Mouse (Mus musculus) frontal cortex, postnatal 36 days (tissue): ENCODE measurements at regions not wholly inside any gene's neighbourhood (a gene's known extent, or its start where the extent isn't known, plus 50 kb on each side); places are given as distances from the start of the nearest gene placed in this dataset.
A peak's percentile ranks its signal among the peaks of the same experiment; 100 is the strongest.
"Not testable (repeated sequence)": the region's sequence is repeated elsewhere in the genome, so short reads cannot be mapped to it uniquely, and the experiment has no call there.

Source experiments
- DNase-seq, 2 experiments: peaks; one replicate each; pipeline ENCODE4 v3.0.0; 2022; ENCODE audit warnings: low spot score in 2 of 2

- DNase-seq: no peak
Measured at GRCm38 (mm10) chr5:78075203-78075602, 667.4 kb upstream of the Igfbp7 start.

DNA sequence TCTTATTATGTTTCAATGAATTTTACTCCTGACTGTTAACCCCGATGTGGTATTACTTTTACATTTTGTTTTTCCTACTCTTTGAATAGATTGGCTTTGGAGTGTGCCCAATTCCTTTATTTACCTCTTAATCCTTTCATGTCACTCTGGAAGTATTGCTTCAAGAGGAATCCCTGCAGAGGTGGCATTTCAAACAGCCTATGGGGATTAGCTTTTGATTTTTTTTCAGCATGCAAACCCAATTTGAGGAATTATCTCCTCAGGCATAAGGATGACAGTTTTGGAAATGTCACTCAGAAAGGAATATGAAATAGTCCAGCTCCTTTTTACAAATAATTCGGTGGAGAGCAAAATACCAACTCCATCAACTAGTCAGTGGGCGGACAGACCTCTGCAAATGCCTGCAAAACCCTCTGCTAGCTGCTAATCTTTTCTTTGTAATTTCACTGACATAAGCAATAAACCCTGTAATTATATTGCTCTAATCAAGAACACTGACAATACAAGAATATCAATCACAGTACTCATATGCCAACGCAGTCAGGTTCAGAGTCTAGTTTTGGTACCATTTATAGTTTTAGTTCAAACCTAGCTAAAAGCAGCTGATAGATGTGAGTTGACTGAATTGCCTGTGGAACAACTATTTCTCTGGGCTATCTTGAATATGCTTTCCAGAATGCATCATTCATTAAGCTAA lies 624.9 kb upstream of the Igfbp7 start:
- DNase-seq: no peak

- DNase-seq: no peak
Measured at GRCm38 (mm10) chr5:78017523-78017922, 609.7 kb upstream of the Igfbp7 start.

DNA sequence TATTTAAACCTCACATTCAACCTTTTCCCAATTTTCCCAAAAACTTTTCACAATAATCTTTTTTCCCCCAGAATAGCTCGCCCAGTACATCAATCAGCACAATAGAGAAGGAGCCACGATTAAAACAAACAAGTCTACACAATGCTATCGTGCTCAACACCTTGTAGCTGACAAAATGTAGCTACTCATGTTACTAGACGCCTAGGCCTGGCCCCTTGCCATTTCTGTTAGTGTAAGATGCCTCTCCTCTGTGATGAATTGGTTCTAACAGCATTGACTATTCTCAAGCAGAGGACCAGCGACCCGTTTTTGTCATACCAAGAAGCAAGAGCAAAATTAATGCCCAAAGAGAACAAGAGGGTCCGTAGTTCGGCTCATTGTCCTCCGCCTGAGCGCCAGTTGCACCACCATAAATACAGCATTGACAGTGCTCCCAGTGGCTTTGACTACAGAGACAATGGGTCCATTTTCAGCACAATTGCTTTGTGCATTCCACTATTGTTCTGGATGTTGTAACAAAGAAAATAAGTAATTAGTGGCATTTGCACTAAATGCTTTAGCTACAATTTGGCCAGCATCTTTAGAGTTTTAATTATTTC lies 578.7 kb upstream of the Igfbp7 start:
- no peak for DNase-seq

DNA sequence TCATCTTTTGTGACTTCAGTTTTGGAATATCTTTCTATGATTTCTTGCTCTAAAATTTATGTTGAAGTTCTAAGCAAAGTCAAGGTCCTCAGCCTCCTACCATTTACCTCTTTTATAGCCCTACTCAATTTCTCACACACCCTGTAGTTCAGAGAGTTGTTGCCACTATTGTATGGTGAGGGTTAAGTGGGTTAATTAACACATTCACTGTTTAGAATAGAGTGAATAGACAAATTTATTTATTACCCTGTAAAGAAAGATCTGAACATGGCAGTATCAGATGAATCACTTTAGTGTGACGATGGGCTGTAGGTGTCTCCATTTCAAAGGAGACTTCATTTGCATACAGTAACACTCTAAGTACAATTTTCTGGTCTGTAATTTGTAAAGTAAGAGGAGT lies 577.4 kb upstream of the Igfbp7 start:
- no peak for DNase-seq

GRCm38 (mm10) chr5:77940021-77940420 lies 532.2 kb upstream of the Igfbp7 start:
- not testable (repeated sequence) for DNase-seq

DNA sequence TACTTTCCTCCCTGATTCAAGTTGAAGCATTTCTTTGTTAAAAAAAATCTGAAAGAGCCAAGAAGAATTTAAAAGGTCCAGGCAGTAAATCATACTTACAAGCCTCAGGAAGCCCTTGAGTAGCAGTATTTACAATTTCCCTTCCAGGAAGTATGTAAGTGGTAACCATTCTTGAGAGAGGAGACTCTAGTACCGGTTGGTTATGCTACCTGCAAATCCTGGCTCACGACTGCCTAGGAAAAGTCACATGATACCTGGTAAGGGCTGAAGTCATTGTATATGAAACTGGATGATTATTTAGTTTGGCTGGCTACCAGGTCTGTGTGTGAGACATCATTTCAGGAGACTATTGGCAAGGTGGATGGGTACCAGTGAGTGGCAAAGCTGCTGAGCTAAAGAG lies 524.0 kb upstream of the Igfbp7 start:
- no peak for DNase-seq

- DNase-seq: no peak
Measured at GRCm38 (mm10) chr5:77921186-77921585, 513.3 kb upstream of the Igfbp7 start.

DNA sequence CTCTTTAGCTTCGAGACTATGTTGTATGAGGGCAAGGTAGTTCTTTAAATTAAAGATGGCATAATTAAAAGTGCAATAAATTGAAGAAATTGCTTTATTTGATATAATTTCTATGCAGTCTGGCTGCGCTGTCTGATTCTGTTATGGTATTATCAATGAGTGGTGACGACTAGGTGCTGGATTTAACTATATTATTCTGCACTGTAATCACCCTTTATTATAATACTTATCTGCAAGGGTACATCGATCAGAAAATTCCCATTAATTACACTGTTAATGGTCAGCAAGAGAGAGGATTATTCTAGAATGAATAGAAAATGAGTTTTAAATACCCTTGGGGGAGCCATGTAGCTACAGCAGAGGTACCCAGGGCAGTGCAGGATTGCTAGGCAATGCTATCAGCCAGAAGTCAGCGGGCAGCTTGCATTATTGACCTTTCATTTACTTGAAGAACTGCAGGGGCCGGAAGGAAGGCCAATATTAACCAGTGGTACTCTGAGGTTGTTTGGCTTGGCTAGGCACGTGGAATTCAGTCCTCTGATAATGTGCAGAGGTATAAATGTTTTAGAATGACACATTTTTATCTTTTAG lies 509.3 kb upstream of the Igfbp7 start:
- DNase-seq: no peak

GRCm38 (mm10) chr5:77916375-77916774 lies 508.5 kb upstream of the Igfbp7 start:
- no peak for DNase-seq

DNA sequence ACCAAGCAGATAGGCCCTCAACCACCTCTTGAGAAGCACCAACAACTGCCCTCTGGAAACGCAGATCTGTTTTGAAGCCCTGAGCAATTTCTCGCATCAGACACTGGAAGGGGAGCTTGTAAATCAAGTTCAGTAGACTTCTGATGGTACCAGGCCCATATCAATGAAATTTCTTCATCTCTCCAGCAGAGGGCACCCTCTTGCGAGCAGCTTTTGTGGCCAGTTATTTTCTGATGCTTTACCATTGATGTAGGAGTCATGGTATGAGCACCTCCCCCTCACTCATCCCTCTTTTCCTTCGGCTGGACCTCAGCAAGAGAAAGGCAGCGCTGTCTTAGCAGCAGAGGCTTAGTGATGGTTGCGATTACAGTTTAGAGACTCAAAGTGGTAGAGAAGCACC lies 501.4 kb upstream of the Igfbp7 start:
- peak in 1 of 2 experiments; percentile 18 for DNase-seq

GRCm38 (mm10) chr5:77892024-77892423 lies 484.2 kb upstream of the Igfbp7 start:
- DNase-seq: not testable (repeated sequence)

GRCm38 (mm10) chr5:77888534-77888933 lies 480.7 kb upstream of the Igfbp7 start:
- DNase-seq: peak; percentile 30 to 80

DNA sequence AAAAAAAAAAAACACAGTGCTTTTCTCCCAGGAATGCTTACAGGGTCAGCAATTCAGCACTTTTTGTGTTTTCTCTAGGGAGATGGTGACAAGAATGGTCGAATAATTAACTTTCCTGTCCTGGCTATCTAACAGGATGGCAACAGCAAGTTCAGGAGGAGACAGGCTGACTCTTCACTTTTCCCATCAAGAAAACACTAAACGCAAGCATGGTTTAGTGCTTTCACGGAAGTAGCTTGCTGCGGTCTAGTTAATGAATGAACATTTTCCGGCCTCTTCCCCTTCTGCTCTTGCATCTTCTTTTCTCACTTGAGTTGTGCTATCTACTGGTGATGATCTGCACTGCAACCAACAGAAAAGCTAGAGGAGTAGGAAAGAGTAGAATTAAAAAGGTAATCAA lies 463.6 kb upstream of the Igfbp7 start:
- DNase-seq: no peak

- no peak for DNase-seq
Measured at GRCm38 (mm10) chr5:77865342-77865741, 457.5 kb upstream of the Igfbp7 start.

- no peak for DNase-seq
Measured at GRCm38 (mm10) chr5:77855191-77855590, 447.4 kb upstream of the Igfbp7 start.

GRCm38 (mm10) chr5:77853999-77854784 lies 446.4 kb upstream of the Igfbp7 start:
- DNase-seq: no peak

DNA sequence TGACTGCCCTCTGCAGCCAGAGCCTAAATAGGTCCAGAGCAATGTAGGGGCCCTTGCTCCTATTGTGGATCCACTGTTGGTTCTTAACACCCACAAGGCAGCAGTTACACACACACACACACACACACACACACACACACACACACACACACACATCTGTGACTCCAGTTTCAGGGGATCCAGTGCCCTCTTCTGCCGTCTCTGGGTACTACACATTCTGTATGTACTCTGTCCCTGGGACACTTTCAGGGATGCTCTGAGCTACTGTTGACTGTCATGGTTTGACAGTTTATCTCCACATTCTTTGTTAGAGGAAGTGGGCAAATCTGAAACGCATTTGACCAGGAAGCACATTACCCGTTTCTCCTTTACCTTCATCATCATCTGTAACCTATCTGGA lies 443.8 kb upstream of the Igfbp7 start:
- no peak for DNase-seq

DNA sequence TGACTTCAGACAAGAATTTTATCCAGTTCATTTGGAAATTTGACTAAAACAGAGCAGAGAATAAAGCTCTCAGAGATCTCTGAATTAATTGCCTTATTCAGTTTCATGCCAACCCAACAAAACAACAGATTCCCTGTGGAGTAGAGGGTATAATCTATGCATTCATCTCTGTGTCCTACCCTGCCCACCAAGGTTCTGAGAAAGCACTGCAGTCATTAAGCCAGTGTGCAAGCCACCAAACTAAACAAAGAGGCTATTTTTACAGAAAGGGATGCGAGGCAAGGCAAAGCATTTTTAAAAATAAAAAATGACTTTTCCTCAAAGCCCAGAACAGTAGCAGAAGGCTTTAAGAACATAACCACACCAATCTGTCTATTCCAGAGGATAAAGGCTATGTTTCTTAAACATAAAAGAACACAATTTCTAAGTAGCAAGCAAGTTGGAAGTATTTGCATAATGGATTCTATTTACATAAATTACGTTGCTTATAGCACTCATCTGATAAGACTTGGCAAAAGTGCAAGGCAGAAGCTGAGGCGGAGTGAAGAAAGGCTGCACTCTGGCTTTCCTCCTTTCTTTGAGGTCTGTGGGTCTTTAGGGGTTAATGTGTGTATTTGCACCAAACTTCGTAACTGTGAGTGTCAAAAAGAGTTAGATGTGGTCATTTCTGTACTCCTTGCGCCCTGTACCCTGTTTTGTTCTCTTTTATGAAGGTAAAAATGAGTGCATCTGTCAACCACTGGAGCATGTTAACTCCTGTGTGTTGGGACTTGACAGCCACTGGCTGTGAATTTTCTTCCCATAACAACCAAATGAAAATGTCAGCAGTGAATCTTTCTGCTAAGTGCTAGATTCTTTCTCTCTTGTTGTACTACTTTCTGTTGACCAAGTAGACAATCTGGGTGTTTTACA lies 430.6 kb upstream of the Igfbp7 start:
- DNase-seq: peak in 1 of 2 experiments; percentile 35

GRCm38 (mm10) chr5:77827971-77828370 lies 420.1 kb upstream of the Igfbp7 start:
- DNase-seq: no peak

DNA sequence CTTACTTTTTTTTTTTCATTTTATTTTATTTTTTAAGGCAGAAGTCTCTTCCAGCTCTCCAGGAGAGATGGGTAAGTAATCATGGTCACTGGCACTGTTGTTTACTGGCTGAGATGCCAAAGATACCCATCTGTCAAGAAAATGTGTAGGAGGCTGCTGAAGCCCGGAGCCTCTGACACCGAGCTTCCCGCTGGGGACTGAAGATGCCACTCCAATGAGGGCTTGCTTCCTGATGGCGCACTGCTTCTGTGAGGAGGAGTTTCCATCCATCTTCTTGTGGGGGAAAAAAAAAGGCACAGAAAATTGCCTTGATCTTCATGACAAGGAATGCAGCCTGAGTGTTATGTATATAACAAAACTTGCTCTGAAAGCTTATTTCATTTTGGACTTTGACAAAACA lies 418.2 kb upstream of the Igfbp7 start:
- no peak for DNase-seq
